Mouse (Mus musculus): ENCODE results near the gene Rasgrp1. TPM values are rescaled to one million over a fixed set of nuclear protein-coding genes. Genes with fewer than 3 reads are reported as not detected.

Rasgrp1 gene
- 1.8 and 4.7 TPM in 2 replicates for polyA plus RNA-seq (2011; ENCODE audit: insufficient read depth, insufficient read length, low replicate concordance, missing spikeins)

DNA sequence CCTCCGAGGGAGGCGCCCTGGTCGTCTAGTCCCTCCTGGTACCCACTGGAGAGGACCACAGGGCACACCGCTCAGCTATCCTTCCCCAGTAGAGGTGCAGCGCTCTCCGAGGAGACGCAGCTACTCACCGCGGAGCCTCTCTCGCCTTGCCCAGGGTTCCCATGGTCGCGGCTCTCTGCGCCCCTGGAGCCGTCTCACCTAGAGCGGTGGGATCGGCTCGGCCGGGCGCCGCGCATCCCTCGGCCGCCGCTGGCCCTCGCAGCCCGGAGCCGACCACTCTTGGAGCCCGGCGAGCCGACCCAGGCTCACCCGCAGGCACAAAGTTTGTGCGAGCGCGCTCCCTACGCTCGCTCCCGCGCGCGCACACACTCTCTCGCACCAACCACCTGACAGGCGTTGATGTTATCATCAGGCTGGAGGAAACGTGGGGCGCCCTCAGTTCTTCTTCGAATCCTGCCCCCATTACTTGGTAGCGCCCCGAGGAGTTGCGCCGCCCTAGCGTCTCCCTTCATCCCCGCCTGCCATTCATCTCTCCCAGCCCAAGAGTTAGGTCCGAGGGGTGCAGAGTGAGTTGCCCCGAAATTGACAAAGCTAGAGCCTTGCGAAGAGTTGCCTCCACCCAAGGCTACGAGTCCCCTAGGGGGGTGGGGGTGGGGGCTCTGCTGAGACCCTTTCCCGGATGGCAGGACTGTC, at the start of gene Rasgrp1:
Gene Rasgrp1 (minus strand): TSS at position 455 of the 693 bp plus-strand sequence.
- H3K4me1 ChIP-seq (ENCODE audit: control insufficient read depth, insufficient read depth, low read length), result peaks cover 2% of the 10 kb centered on the region; the same call in 1 of the 2 replicates
- TF ChIP-seq CTCF (IDR thresholded peaks at IDR 0.05; ENCODE audit: control insufficient read depth, insufficient read depth, low read length) (peak; percentile 10; the same call in 1 of the 2 replicates), POLR2A (IDR thresholded peaks at IDR 0.05; ENCODE audit: borderline replicate concordance, control insufficient read depth, low read depth, low read length) (peak; percentile 39; the same call in 1 of the 2 replicates)
- H3K4me3 ChIP-seq (replicated peaks; ENCODE audit: control insufficient read depth, low read depth, low read length), result peak within 1 kb of the TSS; percentile 88
- peak within 1 kb of the TSS; percentile 84 for H3K27ac ChIP-seq (ENCODE audit: control insufficient read depth, insufficient read depth, low read depth, low read length, poor library complexity)
- WGBS, result 3% methylated on average over 56 of the region's 56 CpGs

GRCm38 (mm10) chr2:117389925-117390892, 47.4 kb upstream of the Rasgrp1 start:
- H3K4me1 ChIP-seq (ENCODE audit: control insufficient read depth, insufficient read depth, low read length), result no peaks in the 10 kb centered on the region
- H3K4me3 ChIP-seq (replicated peaks; ENCODE audit: control insufficient read depth, low read depth, low read length), result no peak overlapping the region
- TF ChIP-seq POLR2A (IDR thresholded peaks at IDR 0.05; ENCODE audit: borderline replicate concordance, control insufficient read depth, low read depth, low read length) (no peak), CTCF (IDR thresholded peaks at IDR 0.05; ENCODE audit: control insufficient read depth, insufficient read depth, low read length) (no peak)
- no peak overlapping the region for H3K27ac ChIP-seq (ENCODE audit: control insufficient read depth, insufficient read depth, low read depth, low read length, poor library complexity)
- 67% methylated on average over 17 of the region's 17 CpGs for WGBS

DNA sequence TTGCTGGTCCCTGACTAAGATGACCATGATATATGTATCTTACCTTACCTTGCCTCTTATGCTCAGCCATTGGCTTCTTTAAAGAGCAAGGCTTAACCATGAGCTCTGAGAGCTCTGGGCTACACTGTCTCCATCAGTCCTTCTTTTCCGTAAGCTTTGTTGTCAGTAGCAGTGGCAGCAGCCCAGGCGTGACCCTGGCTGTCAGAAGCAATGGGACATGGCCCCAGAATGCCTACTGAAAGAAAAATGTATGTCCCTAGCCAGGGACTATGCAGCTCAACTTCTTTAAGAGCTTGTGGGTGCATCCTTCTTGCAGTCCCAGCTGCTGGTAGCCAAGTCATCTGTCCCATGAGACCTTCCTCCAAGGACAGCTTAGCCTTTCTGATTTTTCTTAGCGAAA, 46.7 kb upstream of the Rasgrp1 start:
- TF ChIP-seq POLR2A (IDR thresholded peaks at IDR 0.05; ENCODE audit: borderline replicate concordance, control insufficient read depth, low read depth, low read length) (no peak), CTCF (IDR thresholded peaks at IDR 0.05; ENCODE audit: control insufficient read depth, insufficient read depth, low read length) (no peak)
- Histone ChIP-seq H3K4me1 (ENCODE audit: control insufficient read depth, insufficient read depth, low read length) (no peaks in the 10 kb centered on the region), H3K4me3 (replicated peaks; ENCODE audit: control insufficient read depth, low read depth, low read length) (no peak overlapping the region), H3K27ac (ENCODE audit: control insufficient read depth, insufficient read depth, low read depth, low read length, poor library complexity) (no peak overlapping the region)
- WGBS, result 79% methylated on average over 3 of the region's 3 CpGs

DNA sequence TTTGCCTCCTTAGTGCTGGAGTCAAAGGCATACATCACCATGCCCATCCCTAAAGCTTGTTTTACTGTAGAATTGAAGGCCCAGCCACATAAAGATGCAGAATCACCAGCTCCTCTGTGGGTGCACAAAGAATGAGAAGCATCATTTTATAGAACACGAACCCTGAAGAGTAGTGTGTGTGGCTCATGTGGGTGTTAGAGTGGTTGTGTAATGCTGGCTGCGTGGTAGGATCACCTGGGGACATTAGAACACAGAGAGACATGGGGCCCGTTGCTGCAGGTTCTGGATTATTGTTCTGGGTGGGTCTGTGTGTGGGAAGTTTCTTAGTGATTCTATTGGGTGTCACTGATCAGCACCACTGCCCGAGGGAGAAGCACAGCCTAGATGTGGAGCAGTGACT, 45.3 kb upstream of the Rasgrp1 start:
- no peak overlapping the region for H3K27ac ChIP-seq (ENCODE audit: control insufficient read depth, insufficient read depth, low read depth, low read length, poor library complexity)
- TF ChIP-seq POLR2A (IDR thresholded peaks at IDR 0.05; ENCODE audit: borderline replicate concordance, control insufficient read depth, low read depth, low read length) (no peak), CTCF (IDR thresholded peaks at IDR 0.05; ENCODE audit: control insufficient read depth, insufficient read depth, low read length) (no peak)
- WGBS, result 71% methylated on average over 4 of the region's 4 CpGs
- H3K4me1 ChIP-seq (ENCODE audit: control insufficient read depth, insufficient read depth, low read length), result no peaks in the 10 kb centered on the region
- no peak overlapping the region for H3K4me3 ChIP-seq (replicated peaks; ENCODE audit: control insufficient read depth, low read depth, low read length)

DNA sequence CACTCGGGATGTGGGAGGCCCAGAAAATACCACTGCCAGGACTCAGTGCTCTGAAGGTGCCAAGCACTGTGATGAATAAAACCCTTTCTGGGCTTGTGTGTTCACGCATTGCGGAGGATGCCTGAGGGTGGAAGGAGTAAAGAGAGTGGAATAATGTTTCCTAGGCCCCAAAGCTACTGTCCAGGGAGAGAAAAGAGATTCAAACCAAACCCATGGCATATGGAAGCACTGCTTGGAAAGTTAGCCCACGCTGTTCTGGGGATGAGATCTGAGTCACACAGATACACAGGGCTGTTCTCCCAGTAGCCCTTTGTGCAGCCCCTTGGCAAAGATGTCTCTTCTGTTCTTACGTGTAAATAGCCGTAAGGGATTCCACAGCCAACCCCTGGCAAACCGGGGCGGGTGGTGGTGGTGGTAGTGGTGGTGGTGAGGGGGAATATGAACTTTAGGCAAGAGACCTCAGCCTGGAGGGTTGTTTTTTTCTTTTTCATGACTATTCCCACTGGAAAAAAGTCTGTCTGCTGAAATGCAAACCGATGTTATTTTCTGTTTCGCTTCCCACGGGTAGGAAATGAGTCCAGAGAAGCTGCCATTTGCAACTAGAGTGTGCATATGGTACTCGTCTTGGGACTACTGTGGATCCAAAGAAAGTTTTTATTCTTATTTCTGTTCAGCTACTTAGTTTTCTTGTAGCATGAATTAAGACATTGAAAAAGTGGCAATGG, 44.3 kb upstream of the Rasgrp1 start:
- 80% methylated on average over 12 of the region's 12 CpGs for WGBS

DNA sequence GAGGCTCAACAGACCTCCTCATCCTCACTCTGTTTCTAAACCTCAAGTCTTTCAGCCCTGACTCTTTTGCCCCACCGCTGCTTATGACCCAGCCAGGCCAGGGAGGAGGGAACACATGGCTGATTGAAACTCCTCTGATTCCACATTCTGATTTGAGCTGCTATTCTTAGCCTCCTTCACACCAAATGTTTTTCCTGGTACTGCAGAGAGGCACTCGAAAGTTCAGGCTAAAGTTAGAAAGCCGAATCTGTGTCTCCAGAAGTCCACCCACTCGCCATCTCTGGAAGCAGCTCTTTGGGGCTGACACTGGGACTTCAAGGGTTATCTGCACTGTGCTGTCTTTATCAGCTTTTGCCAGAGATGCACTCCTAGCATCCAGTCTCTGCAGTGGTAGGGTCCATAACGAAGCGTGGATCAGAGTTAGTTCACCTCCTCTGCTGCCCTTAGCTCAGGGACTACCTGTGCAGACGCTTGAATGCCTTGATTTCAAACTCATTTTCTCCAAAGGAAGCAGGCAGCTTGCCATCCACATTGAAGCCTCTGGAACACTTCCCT, 43.3 kb upstream of the Rasgrp1 start:
- TF ChIP-seq POLR2A (IDR thresholded peaks at IDR 0.05; ENCODE audit: borderline replicate concordance, control insufficient read depth, low read depth, low read length) (no peak), CTCF (IDR thresholded peaks at IDR 0.05; ENCODE audit: control insufficient read depth, insufficient read depth, low read length) (no peak)
- H3K27ac ChIP-seq (ENCODE audit: control insufficient read depth, insufficient read depth, low read depth, low read length, poor library complexity), result no peak overlapping the region
- WGBS, result 67% methylated on average over 7 of the region's 7 CpGs

More for the DNA sequence above, 44.3 kb upstream of the Rasgrp1 start:
- no peak overlapping the region for H3K27ac ChIP-seq (ENCODE audit: control insufficient read depth, insufficient read depth, low read depth, low read length, poor library complexity)
- no peaks in the 10 kb centered on the region for H3K4me1 ChIP-seq (ENCODE audit: control insufficient read depth, insufficient read depth, low read length)
- no peak overlapping the region for H3K4me3 ChIP-seq (replicated peaks; ENCODE audit: control insufficient read depth, low read depth, low read length)
- TF ChIP-seq CTCF (IDR thresholded peaks at IDR 0.05; ENCODE audit: control insufficient read depth, insufficient read depth, low read length) (no peak), POLR2A (IDR thresholded peaks at IDR 0.05; ENCODE audit: borderline replicate concordance, control insufficient read depth, low read depth, low read length) (no peak)

DNA sequence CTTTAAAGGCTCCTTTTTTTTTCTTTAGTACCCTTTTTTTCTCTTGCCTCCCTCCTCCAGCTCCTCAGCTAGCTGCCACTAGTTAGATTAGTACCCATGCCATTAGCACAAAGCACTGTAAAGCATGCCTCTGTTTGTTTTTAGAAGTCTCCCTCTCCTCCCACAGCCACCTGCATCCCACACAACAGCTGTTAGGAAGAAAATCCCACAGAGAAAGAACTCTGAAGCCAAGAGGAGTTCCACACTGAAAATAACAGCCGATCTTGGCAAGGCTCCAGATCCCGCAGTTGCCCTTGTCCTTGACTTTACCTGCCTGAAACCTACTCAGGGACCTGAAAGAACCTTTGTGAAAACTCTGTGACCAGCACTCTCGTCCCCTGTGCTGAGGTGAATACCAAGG, 38.5 kb upstream of the Rasgrp1 start:
- Histone ChIP-seq H3K4me3 (replicated peaks; ENCODE audit: control insufficient read depth, low read depth, low read length) (no peak overlapping the region), H3K4me1 (ENCODE audit: control insufficient read depth, insufficient read depth, low read length) (no peaks in the 10 kb centered on the region), H3K27ac (ENCODE audit: control insufficient read depth, insufficient read depth, low read depth, low read length, poor library complexity) (no peak overlapping the region)
- TF ChIP-seq CTCF (IDR thresholded peaks at IDR 0.05; ENCODE audit: control insufficient read depth, insufficient read depth, low read length) (no peak), POLR2A (IDR thresholded peaks at IDR 0.05; ENCODE audit: borderline replicate concordance, control insufficient read depth, low read depth, low read length) (no peak)
- WGBS, result 62% methylated on average over 3 of the region's 3 CpGs

More for the DNA sequence above, 43.3 kb upstream of the Rasgrp1 start:
- Histone ChIP-seq H3K4me3 (replicated peaks; ENCODE audit: control insufficient read depth, low read depth, low read length) (no peak overlapping the region), H3K4me1 (ENCODE audit: control insufficient read depth, insufficient read depth, low read length) (no peaks in the 10 kb centered on the region)

All from bone marrow, adult 2 months (tissue).